Mouse (Mus musculus) midbrain, embryonic 13.5 days (tissue): ENCODE measurements at regions not wholly inside any gene's neighbourhood (a gene's known extent, or its start where the extent isn't known, plus 50 kb on each side); places are given as distances from the start of the nearest gene placed in this dataset.
"Not testable (repeated sequence)": the region's sequence is repeated elsewhere in the genome, so short reads cannot be mapped to it uniquely, and the experiment has no call there.

ENCODE experiments used
- ATAC-seq: fragments of 200-750 bp; cut with Nextera tagmentation; 2 replicates; pipeline ENCODE4 v1.8.0; 2017; ENCODE audit warnings: mild to moderate bottlenecking, moderate TSS enrichment, moderate library complexity
- H3K27ac ChIP-seq: fragments of 300-500 bp; sonication (generic); 2 replicates; pipeline ENCODE4 v1.5.1; 2015; ENCODE audit warnings: inconsistent platforms, mild to moderate bottlenecking, moderate library complexity
- H3K27me3 ChIP-seq: fragments of 300-500 bp; sonication (generic); 2 replicates; pipeline ENCODE4 v1.6.1; 2015; ENCODE audit warnings: mild to moderate bottlenecking, inconsistent platforms
- H3K36me3 ChIP-seq: fragments of 300-500 bp; sonication (generic); 2 replicates; pipeline ENCODE4 v1.6.1; 2015; ENCODE audit warnings: mild to moderate bottlenecking, inconsistent platforms
- H3K4me1 ChIP-seq: fragments of 300-500 bp; sonication (generic); replicated peaks from 2 replicates; pipeline ENCODE4 v1.6.1; 2015; ENCODE audit warnings: inconsistent platforms
- H3K4me2 ChIP-seq: fragments of 300-500 bp; sonication (generic); replicated peaks from 2 replicates; pipeline ENCODE4 v1.6.1; 2015; ENCODE audit warnings: moderate library complexity, mild to moderate bottlenecking, inconsistent platforms
- H3K4me3 ChIP-seq: fragments of 300-500 bp; sonication (generic); replicated peaks from 2 replicates; pipeline ENCODE4 v1.5.1; 2015; ENCODE audit warnings: mild to moderate bottlenecking, inconsistent platforms
- H3K9ac ChIP-seq: fragments of 300-500 bp; sonication (generic); replicated peaks from 2 replicates; pipeline ENCODE4 v1.6.1; 2015; ENCODE audit warnings: mild to moderate bottlenecking, inconsistent platforms
- H3K9me3 ChIP-seq: fragments of 300-500 bp; sonication (generic); 2 replicates; pipeline ENCODE4 v1.6.1; 2016; ENCODE audit warnings: mild to moderate bottlenecking, inconsistent platforms
- WGBS: fragments of 180-500 bp; shearing (Covaris S2); methylation state at CpG from one replicate; pipeline ENCODE4 v1.1.7; 2015; 5-methylcytosine and 5-hydroxymethylcytosine counted together

- Histone ChIP-seq H3K9ac (no peak overlapping the region), H3K27ac (no peak overlapping the region), H3K9me3 (no peaks in the 10 kb centered on the region), H3K4me2 (no peak overlapping the region), H3K4me1 (0 out of 2 replicates have a peak, but pooled peaks cover 3% of the 10 kb centered on the region), H3K27me3 (peaks cover 9% of the 10 kb centered on the region; the same call in 1 of the 2 replicates), H3K4me3 (no peak overlapping the region), H3K36me3 (no peaks in the 10 kb centered on the region)
- ATAC-seq: no peak
- WGBS: 73% methylated on average over 6 of the region's 6 CpGs
Observed at GRCm38 (mm10) chr10:117499864-117500453, 120.1 kb upstream of the Cpsf6 start.

GRCm38 (mm10) chr10:117499177-117499863 is 119.5 kb upstream of the Cpsf6 start:
- no peak overlapping the region for H3K9ac ChIP-seq
- 92% methylated on average over 8 of the region's 8 CpGs for WGBS
- H3K27me3 ChIP-seq: peaks cover 9% of the 10 kb centered on the region; the same call in 1 of the 2 replicates
- ATAC-seq: no peak
- H3K4me1 ChIP-seq: 0 out of 2 replicates have a peak, but pooled peaks cover 3% of the 10 kb centered on the region
- no peaks in the 10 kb centered on the region for H3K9me3 ChIP-seq
- no peak overlapping the region for H3K4me2 ChIP-seq
- H3K4me3 ChIP-seq: no peak overlapping the region
- no peaks in the 10 kb centered on the region for H3K36me3 ChIP-seq
- H3K27ac ChIP-seq: no peak overlapping the region

- H3K36me3 ChIP-seq: no peaks in the 10 kb centered on the region
- no peak overlapping the region for H3K4me3 ChIP-seq
- no peak overlapping the region for H3K9ac ChIP-seq
- 0 out of 2 replicates have a peak, but pooled peaks cover 3% of the 10 kb centered on the region for H3K4me1 ChIP-seq
- ATAC-seq: no peak
- H3K4me2 ChIP-seq: no peak overlapping the region
- no peaks in the 10 kb centered on the region for H3K9me3 ChIP-seq
- no peak overlapping the region for H3K27ac ChIP-seq
- 48% methylated on average over 6 of the region's 6 CpGs for WGBS
- H3K27me3 ChIP-seq: peaks cover 9% of the 10 kb centered on the region; the same call in 1 of the 2 replicates
Observed at GRCm38 (mm10) chr10:117498497-117498896, 118.7 kb upstream of the Cpsf6 start.

- Histone ChIP-seq H3K4me2 (no peak overlapping the region), H3K4me3 (no peak overlapping the region), H3K36me3 (no peaks in the 10 kb centered on the region), H3K4me1 (0 out of 2 replicates have a peak, but pooled peaks cover 3% of the 10 kb centered on the region), H3K9me3 (no peaks in the 10 kb centered on the region), H3K27ac (no peak overlapping the region), H3K27me3 (peaks cover 13% of the 10 kb centered on the region; the same call in 1 of the 2 replicates), H3K9ac (no peak overlapping the region)
- ATAC-seq: no peak
- WGBS: 89% methylated on average over 16 of the region's 16 CpGs
Observed at GRCm38 (mm10) chr10:117497565-117498256, 117.9 kb upstream of the Cpsf6 start.

GRCm38 (mm10) chr10:117497082-117497481 is 117.3 kb upstream of the Cpsf6 start:
- peaks cover 15% of the 10 kb centered on the region; the same call in 1 of the 2 replicates for H3K27me3 ChIP-seq
- H3K36me3 ChIP-seq, H3K9me3 ChIP-seq, H3K4me1 ChIP-seq, ATAC-seq, H3K4me3 ChIP-seq, H3K27ac ChIP-seq, H3K4me2 ChIP-seq, H3K9ac ChIP-seq: not testable (repeated sequence)
- 85% methylated on average over 1 of the region's 1 CpGs for WGBS

- 0 out of 2 replicates have a peak, but pooled peaks cover 3% of the 10 kb centered on the region for H3K4me1 ChIP-seq
- no peak overlapping the region for H3K27ac ChIP-seq
- H3K9ac ChIP-seq: no peak overlapping the region
- H3K4me2 ChIP-seq: no peak overlapping the region
- no peak overlapping the region for H3K4me3 ChIP-seq
- H3K36me3 ChIP-seq: no peaks in the 10 kb centered on the region
- no peaks in the 10 kb centered on the region for H3K9me3 ChIP-seq
- peak; percentile 63; the same call in 1 of the 2 replicates for ATAC-seq
- 59% methylated on average over 21 of the region's 21 CpGs for WGBS
- H3K27me3 ChIP-seq: peaks cover 18% of the 10 kb centered on the region; the same call in 1 of the 2 replicates
Observed at GRCm38 (mm10) chr10:117496064-117497011, 116.5 kb upstream of the Cpsf6 start.

GRCm38 (mm10) chr10:117494171-117494701 is 114.4 kb upstream of the Cpsf6 start:
- ATAC-seq: no peak
- WGBS: 35% methylated on average over 18 of the region's 18 CpGs

GRCm38 (mm10) chr10:117493824-117494121 is 114.0 kb upstream of the Cpsf6 start:
- Histone ChIP-seq H3K4me2 (no peak overlapping the region), H3K27ac (no peak overlapping the region), H3K4me1 (0 out of 2 replicates have a peak, but pooled peaks cover 3% of the 10 kb centered on the region), H3K9ac (no peak overlapping the region), H3K4me3 (no peak overlapping the region), H3K27me3 (peaks cover 18% of the 10 kb centered on the region; the same call in 1 of the 2 replicates), H3K36me3 (no peaks in the 10 kb centered on the region), H3K9me3 (no peaks in the 10 kb centered on the region)
- WGBS: 36% methylated on average over 1 of the region's 5 CpGs
- ATAC-seq: no peak

More at GRCm38 (mm10) chr10:117494171-117494701, 114.4 kb upstream of the Cpsf6 start:
- Histone ChIP-seq H3K9me3 (no peaks in the 10 kb centered on the region), H3K4me3 (peak overlapping the region; percentile 28), H3K4me1 (0 out of 2 replicates have a peak, but pooled peaks cover 3% of the 10 kb centered on the region), H3K4me2 (peak overlapping the region; percentile 49), H3K27me3 (peaks cover 18% of the 10 kb centered on the region; the same call in 1 of the 2 replicates), H3K27ac (no peak overlapping the region), H3K36me3 (no peaks in the 10 kb centered on the region), H3K9ac (no peak overlapping the region)

GRCm38 (mm10) chr10:117493091-117493823 is 113.4 kb upstream of the Cpsf6 start:
- Histone ChIP-seq H3K9me3 (no peaks in the 10 kb centered on the region), H3K4me2 (no peak overlapping the region), H3K4me3 (no peak overlapping the region), H3K36me3 (no peaks in the 10 kb centered on the region), H3K27ac (no peak overlapping the region), H3K4me1 (0 out of 2 replicates have a peak, but pooled peaks cover 3% of the 10 kb centered on the region), H3K27me3 (peaks cover 14% of the 10 kb centered on the region; the same call in 1 of the 2 replicates), H3K9ac (no peak overlapping the region)
- no peak for ATAC-seq
- WGBS: 95% methylated on average over 3 of the region's 3 CpGs

GRCm38 (mm10) chr10:117492391-117492990 is 112.7 kb upstream of the Cpsf6 start:
- no peak overlapping the region for H3K4me2 ChIP-seq
- peaks cover 8% of the 10 kb centered on the region; the same call in 1 of the 2 replicates for H3K27me3 ChIP-seq
- no peak for ATAC-seq
- 53% methylated on average over 5 of the region's 5 CpGs for WGBS
- no peaks in the 10 kb centered on the region for H3K9me3 ChIP-seq
- no peak overlapping the region for H3K4me3 ChIP-seq
- no peak overlapping the region for H3K27ac ChIP-seq
- H3K9ac ChIP-seq: no peak overlapping the region
- 0 out of 2 replicates have a peak, but pooled peaks cover 3% of the 10 kb centered on the region for H3K4me1 ChIP-seq
- no peaks in the 10 kb centered on the region for H3K36me3 ChIP-seq
